Mouse (Mus musculus) liver, embryonic 14.5 days (tissue): Measurements from ENCODE around the gene Dnm3.

ENCODE experiments used
- CTCF ChIP-seq: IDR thresholded peaks from 2 replicates; pipeline ENCODE4 v1.5.1; 2016; ENCODE audit warnings: antibody characterized with exemption, low read depth, control low read depth
- EP300 ChIP-seq: IDR thresholded peaks from 2 replicates; pipeline ENCODE4 v1.6.1; 2016; ENCODE audit warnings: antibody characterized with exemption, low read depth

- TF ChIP-seq CTCF, result no peak
- TF ChIP-seq EP300, result no peak
Observed at GRCm38 (mm10) chr1:162207708-162208043, 270.2 kb downstream of the Dnm3 start.
